Mouse (Mus musculus) ES-E14 (cell line): Measurements from ENCODE around the gene Adcy9.

ENCODE experiments used
- CHD2 ChIP-seq: IDR thresholded peaks from 2 replicates; pipeline ENCODE4 v1.6.1; 2014; ENCODE audit warnings: mild to moderate bottlenecking, low read depth, low read length, inconsistent platforms
- ZC3H11A ChIP-seq: IDR thresholded peaks from 2 replicates; pipeline ENCODE4 v1.6.1; 2012; ENCODE audit warnings: low read depth, mild to moderate bottlenecking, inconsistent platforms, low read length, borderline replicate concordance

DNA sequence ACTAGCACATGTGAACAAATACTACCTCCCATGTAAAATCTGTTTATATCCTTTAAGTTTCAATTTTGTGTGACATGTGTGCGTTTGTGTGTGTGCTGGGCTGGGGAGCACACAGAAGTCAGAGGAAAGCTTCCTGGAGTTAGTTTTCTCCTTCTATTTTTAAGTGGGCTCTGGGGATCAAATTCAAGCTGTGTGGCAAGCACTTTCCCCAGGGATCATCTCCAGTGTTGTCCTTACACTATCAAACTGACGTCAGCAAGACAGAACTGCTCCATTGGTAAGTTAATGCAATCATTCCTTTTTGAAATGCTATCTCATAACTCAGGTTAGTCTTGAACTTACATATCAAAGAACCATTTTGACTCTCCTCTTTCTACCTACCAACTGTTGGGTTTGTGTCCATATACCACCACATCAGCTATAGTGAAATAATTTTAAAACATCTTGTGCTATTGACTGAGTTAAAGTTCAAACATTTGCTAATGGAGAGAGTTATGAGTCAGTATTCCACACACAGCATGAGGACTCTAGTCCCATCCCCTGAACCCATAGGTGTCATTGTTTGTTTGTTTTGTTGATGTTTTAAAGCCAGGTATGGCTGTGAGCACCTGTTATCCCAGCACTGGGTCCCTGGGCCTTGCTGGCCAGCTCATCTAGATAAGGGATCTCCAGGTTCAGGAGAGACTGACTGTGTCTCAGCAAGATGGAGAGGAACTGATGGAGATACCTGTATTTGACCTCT, 104.8 kb downstream of the Adcy9 start:
- TF ChIP-seq CHD2 (no peak), ZC3H11A (no peak)
